Mouse (Mus musculus) large intestine, adult 2 months (tissue): ENCODE data around the gene Xaf1. TPM values are rescaled to one million over a fixed set of nuclear protein-coding genes. Genes with fewer than 3 reads are reported as not detected.
"Not testable (repeated sequence)": the region's sequence is repeated elsewhere in the genome, so short reads cannot be mapped to it uniquely, and the experiment has no call there.

Experiments
- DNase-seq: peaks from one replicate; pipeline ENCODE4 v3.0.0-alpha.2; 2012; ENCODE audit warnings: low read depth, low spot score
- WGBS: fragments of 180-500 bp; shearing (Covaris S2); methylation state at CpG from one replicate; pipeline ENCODE4 v1.1.7; 2018; 5-methylcytosine and 5-hydroxymethylcytosine counted together
- polyA plus RNA-seq: library from polyadenylated mRNA; depleted of rRNA; stranded (reverse); fragments of >200 nt; gene quantifications from 2 replicates; pipeline ENCODE4 v1.2.3, GENCODE M21; 2012

Gene Xaf1
- polyA plus RNA-seq, 1 experiment = 24.7 TPM

GRCm38 (mm10) chr11:72308982-72309381 is 7.6 kb downstream of the Xaf1 start:
- DNase-seq = no peak
- 38% methylated on average over 2 of the region's 2 CpGs for WGBS

- 83% methylated on average over 4 of the region's 4 CpGs for WGBS
- DNase-seq = no peak
These were observed 9.1 kb downstream of the Xaf1 start for GRCm38 (mm10) chr11:72310491-72310890.

- WGBS = 62% methylated on average over 10 of the region's 10 CpGs
- DNase-seq = no peak
These were observed 10.0 kb downstream of the Xaf1 start for GRCm38 (mm10) chr11:72311355-72312001.

- WGBS = 12% methylated on average over 42 of the region's 42 CpGs
- no peak for DNase-seq
These were observed 12.9 kb downstream of the Xaf1 start, which contains the start of gene Fbxo39 for GRCm38 (mm10) chr11:72314151-72314895. Gene Fbxo39 (plus strand): TSS chr11:72314444.

GRCm38 (mm10) chr11:72318026-72318425 is 16.6 kb downstream of the Xaf1 start:
- 71% methylated on average over 5 of the region's 5 CpGs for WGBS
- no peak for DNase-seq

- no peak for DNase-seq
These were observed 23.0 kb downstream of the Xaf1 start for GRCm38 (mm10) chr11:72324431-72324830.

GRCm38 (mm10) chr11:72325701-72326100 is 24.3 kb downstream of the Xaf1 start:
- 80% methylated on average over 4 of the region's 4 CpGs for WGBS
- no peak for DNase-seq

More at GRCm38 (mm10) chr11:72324431-72324830, 23.0 kb downstream of the Xaf1 start:
- WGBS = 73% methylated on average over 3 of the region's 3 CpGs

GRCm38 (mm10) chr11:72332951-72333667 is 31.7 kb downstream of the Xaf1 start:
- DNase-seq = no peak
- WGBS = 68% methylated on average over 9 of the region's 9 CpGs

GRCm38 (mm10) chr11:72334653-72335052 is 33.2 kb downstream of the Xaf1 start:
- DNase-seq = no peak
- 86% methylated on average over 4 of the region's 4 CpGs for WGBS

- 75% methylated on average over 8 of the region's 8 CpGs for WGBS
- DNase-seq = no peak
These were observed 35.3 kb downstream of the Xaf1 start for GRCm38 (mm10) chr11:72336726-72337125.

GRCm38 (mm10) chr11:72338437-72338871 is 37.0 kb downstream of the Xaf1 start:
- WGBS = 75% methylated on average over 5 of the region's 5 CpGs
- DNase-seq = no peak

- 41% methylated on average over 4 of the region's 4 CpGs for WGBS
- no peak for DNase-seq
These were observed 38.3 kb downstream of the Xaf1 start for GRCm38 (mm10) chr11:72339716-72340115.

GRCm38 (mm10) chr11:72342549-72343237 is 41.3 kb downstream of the Xaf1 start:
- WGBS = 7% methylated on average over 7 of the region's 7 CpGs

GRCm38 (mm10) chr11:72343238-72343625 is 41.8 kb downstream of the Xaf1 start:
- 89% methylated on average over 5 of the region's 5 CpGs for WGBS
- not testable (repeated sequence) for DNase-seq

More at GRCm38 (mm10) chr11:72342549-72343237, 41.3 kb downstream of the Xaf1 start:
- DNase-seq = peak; percentile 39

GRCm38 (mm10) chr11:72343904-72344303 is 42.5 kb downstream of the Xaf1 start:
- WGBS = 32% methylated on average over 8 of the region's 8 CpGs
- DNase-seq = peak; percentile 31

- DNase-seq = no peak
- 86% methylated on average over 11 of the region's 11 CpGs for WGBS
These were observed 43.1 kb downstream of the Xaf1 start for GRCm38 (mm10) chr11:72344486-72344885.

- WGBS = 22% methylated on average over 10 of the region's 10 CpGs
- no peak for DNase-seq
These were observed 47.1 kb downstream of the Xaf1 start for GRCm38 (mm10) chr11:72348563-72348962.

- no peak for DNase-seq
- 20% methylated on average over 8 of the region's 8 CpGs for WGBS
These were observed 47.6 kb downstream of the Xaf1 start for GRCm38 (mm10) chr11:72349016-72349415.

GRCm38 (mm10) chr11:72349652-72350051 is 48.2 kb downstream of the Xaf1 start:
- DNase-seq = no peak
- 28% methylated on average over 4 of the region's 4 CpGs for WGBS

GRCm38 (mm10) chr11:72352272-72352671 is 50.8 kb downstream of the Xaf1 start:
- peak; percentile 14 for DNase-seq

More at GRCm38 (mm10) chr11:72352272-72352671, 50.8 kb downstream of the Xaf1 start:
- WGBS = 7% methylated on average over 1 of the region's 1 CpGs
